Mouse (Mus musculus) CD8-positive naive resting alpha-beta T cell, adult 2 months (primary cell): ENCODE results near the gene Fam198a.
"Not testable (repeated sequence)": the region's sequence is repeated elsewhere in the genome, so short reads cannot be mapped to it uniquely, and the experiment has no call there.

Experiments
- DNase-seq, 2 experiments: peaks; one replicate each; pipeline ENCODE4 v3.0.0; 2022; ENCODE audit warnings: low read depth in 2 of 2, low spot score in 2 of 2

Gene Fam198a

DNA sequence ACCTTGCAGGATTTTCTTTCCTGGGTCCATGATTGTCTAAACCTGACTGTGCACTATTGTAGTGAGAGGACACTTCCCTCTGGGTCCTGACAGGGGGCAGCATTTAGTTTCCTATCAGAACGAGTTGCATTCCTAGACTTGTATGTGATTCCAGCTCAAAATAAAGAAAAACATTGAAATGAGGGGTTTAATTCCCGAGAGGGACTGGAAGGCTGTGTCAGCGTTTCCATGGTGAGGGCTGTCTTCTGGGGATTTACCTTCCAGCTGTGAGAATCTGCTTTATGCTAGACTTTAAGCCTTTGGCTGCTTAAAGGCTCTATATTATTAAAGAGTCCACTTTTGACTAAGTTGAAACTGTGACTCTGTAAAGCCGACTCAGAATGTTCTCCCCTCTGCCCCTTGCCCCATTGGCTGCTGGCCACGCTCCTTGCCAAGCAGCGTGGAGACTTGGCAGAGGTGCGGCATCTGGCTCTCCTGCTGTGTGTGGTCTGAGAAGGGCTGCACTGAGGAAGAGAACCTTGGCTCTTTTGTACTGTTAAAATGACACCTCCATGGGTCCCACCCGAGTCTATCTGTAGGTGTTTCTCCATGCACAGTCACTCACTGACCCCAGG is 68.1 kb downstream of the Fam198a start:
- DNase-seq = no peak

DNA sequence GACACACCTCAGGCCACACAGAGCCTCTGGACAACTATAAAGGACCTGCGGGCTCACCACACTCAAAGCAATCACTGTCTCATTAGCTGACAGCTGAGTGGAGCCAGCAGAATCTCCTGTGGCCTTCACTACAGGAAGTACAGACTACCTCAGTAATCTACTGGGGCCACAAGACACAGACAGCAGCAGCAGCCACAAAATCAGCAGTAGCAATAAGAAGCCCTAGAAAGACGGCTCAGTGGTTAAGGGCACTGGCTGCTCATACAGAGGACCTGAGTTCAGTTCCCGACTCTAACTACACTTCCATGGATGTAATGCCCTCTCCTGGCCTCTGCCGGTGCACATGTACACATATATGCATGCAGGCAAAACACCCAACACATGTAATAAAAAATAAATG is 69.5 kb downstream of the Fam198a start:
- no peak for DNase-seq

DNA sequence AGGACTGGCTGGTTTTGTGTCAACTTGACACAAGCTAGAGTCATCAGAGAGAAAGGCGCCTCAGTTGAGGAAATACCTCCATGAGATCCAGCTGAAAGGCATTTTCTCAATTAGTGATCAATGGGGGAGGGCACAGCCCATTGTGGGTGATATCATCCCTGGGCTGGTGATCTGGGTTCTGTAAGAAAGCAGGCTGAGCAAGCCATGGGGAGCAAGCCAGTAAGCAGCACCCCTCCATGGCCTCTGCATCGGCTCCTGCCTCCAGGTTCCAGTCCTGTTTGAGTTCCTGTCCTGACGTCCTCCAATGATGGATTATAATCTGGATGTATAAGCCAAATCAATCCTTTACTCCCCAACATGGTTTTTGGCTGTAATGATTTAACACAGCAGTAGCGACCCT is 70.4 kb downstream of the Fam198a start:
- DNase-seq = not testable (repeated sequence)

DNA sequence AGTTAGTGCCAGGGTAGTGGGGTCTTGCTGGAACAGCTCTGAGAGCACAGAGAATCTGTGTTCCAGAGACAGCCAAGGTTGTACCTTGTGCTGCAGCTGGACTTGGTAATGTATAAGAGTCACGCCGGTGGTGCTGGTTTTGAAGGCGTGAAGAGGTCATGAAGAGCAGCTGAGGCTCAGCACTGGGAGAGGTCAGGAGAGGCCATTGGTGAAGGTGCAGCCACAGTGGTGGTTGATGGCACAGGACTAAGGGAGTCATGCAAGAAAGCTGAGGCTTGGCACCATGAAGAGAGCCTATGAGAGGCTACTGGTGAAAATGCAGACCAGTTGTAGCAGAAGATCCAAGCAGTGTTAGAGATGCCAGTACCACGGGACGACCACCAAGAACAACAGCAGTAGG is 70.8 kb downstream of the Fam198a start:
- DNase-seq = no peak

DNA sequence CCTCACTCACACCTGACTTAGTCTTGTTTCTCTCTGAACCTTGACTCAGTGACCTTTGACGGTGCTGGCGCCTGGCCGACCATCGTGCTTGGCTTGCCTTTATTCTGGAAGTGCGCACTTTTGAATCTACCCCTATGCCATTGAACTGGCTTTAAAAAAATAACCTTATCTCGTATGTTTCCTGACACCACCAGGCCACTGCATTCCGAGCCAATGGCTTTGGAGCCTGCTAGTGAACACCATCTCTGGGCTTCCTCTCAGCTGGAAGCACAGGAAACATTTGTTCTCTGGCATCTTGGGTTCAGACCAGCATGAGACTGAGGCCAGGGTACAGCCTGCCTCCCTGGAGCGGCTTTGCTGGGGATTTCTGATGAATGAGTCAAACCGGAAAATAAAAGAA is 72.0 kb downstream of the Fam198a start:
- DNase-seq = no peak

DNA sequence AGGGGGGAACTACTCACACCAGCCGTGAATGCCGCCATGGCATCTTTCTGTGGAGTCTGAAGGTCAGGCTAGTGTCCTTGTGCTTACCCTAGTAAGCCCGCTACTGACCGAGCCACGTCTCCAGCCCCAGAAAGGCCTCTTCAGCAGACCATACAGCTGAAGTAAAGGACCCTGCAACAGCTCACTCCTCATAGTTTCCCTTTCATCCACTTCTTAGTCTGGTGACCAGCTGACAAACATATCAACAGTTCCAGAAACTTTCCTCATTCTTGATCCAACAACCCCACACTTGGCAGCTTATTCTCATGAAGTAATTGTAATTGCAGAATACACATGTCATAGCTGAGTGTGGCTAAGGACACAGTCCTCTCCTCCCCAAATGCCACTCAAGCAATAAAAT is 73.1 kb downstream of the Fam198a start:
- no peak for DNase-seq

DNA sequence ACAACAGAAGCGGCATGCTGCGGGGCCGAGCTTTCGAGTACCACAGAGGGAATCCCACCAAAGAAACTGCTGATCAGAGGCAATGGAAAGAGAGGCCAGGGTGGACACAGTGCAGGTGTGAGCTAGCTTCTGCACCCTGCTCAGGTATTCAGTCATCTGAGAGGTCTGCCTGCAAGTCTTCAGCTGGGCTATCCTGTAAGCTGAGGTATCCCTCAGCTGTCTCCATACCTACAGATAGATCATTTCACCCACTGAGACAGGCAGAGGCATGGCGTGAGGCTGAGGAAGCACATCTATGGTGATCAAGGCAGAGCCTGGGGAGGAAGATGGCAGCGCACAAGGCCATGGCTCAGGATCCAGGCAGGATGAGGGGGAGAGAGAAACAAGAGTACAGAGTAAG is 73.6 kb downstream of the Fam198a start:
- no peak for DNase-seq

DNA sequence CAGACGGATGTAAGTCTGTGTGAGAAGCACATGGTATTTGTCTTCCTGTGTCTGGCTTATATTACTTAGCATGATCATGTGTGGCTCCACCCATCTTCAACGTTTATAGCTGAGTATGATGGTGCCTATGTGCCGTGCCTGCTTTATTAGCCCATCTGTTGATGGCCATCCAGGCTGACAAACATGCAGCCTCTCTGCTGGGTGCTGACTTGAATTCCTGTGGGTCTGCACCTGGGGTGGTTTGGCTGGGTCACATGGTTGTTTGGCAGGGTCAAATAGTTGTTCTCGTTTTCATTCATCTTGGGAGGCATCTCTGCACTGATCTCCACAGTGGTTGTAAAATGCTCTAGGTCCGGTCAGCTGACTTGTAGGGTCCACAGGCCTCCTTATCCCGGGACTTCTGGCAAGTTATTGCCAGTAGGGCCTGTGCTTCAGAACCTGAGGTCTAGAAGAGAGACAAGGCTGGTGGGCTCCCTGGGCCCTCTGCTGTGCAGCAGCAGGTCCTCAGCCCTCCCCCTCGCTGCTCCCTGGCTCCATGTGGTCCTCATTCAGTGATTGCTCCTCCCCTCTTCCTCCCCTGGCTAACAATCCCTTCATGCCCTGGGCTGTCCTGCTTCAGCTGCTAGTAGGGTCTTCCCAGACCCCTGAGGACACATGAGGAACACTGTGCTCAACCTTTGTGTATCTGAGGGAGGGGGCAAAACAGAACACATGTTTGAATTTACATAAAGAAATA is 75.2 kb downstream of the Fam198a start:
- DNase-seq = no peak

DNA sequence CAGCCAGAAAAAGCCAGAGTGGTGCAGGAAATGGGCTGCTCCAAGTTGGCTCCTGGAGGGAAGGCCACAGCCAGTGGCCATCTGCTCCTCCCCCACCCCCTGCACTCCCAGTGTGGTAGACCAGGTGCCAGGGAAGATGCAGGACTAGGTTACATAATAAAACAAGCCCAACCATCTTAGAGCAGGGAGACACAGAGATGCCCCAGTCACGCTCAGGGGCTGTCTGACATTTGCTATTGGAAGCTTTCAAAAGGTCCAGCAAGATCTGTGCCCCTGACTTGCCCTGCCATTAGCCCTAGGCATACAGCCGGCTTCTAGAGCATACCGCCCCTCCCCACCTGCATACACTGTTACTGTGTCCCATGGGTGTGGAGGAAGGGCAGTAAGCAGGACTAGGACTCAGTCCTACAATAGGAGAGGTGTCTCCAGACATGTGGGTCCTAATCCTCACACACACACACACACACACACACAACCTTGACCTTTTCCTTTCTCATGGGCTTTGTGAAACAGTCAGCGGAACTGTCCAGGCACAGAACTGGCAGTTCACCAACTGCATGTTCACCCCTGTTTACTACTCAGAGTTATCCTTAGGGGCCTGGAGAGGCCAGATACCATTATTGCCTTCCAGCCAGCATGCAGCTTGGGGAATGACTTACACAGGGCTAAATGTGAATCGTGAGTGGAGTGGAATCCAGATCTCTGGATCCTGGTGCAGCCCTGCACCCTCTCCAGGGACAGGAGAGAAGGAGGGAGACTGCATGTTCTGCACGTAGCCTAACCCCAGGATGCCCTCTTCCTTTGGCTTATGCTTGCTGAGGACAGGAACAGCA is 76.5 kb downstream of the Fam198a start:
- DNase-seq = no peak

DNA sequence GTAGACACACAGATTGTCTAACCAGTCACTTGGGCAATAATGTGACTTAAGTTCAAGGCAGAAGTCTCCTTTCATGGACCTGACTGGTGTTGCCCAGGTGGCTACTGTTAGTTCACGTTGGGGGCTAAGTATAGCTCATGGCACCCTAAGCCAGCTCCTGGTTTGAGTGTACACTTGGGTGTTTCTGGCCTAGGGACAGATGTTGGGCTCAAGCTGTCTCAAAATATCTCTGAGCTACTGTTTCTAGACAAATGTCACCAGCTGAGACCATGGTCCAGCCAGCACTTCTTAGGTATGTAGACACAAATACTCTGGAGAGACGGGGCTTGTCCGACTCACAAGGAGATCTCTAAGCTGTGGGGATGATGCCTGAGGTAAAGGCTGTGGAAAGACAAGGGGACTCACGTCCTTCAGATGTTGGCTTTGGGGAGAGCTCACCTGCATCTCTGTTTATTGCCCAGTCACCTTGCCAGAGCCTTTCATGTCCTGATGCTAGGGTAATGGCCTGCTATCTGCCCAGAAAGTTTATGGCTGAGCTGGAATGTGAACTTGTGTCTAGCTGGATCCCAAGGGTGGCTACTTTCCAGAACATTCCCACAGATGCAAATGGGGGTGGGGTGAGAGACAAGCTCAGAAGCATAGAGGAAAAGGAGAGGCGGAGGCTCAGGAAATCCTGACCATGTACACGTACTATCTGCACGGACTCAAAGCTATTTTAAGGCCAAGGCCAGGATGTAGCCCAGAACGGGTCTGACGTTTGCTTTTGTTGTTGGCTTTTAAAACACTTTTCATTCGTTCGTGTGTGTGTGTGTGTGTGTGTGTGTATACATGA is 77.3 kb downstream of the Fam198a start:
- DNase-seq = no peak

DNA sequence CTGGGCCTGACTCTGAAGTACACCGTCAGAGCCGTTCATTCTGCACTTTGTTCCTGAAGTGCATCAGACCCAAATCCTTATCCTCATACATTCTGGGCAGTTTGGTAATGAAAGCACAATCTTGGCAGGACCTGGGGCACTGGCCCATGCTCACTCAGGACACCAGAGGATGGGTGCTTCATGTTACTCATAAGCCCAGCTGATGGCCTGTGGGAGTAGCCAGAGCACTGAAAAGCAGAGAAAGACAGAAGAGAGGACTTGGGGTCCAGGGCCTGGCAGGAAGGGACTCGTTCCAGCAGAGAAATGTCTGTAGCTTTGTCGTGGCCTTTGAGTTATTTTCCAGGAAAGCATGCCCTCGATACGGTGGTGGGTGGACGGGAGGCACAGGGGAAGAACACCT is 79.0 kb downstream of the Fam198a start:
- DNase-seq = no peak
